Mouse (Mus musculus) intestine, postnatal 0 days (tissue): ENCODE measurements around the gene Ptprh. TPM values are rescaled to one million over a fixed set of nuclear protein-coding genes. Genes with fewer than 3 reads are reported as not detected.
A peak's percentile ranks its signal among the peaks of the same experiment; 100 is the strongest.

Experiments
- ATAC-seq: fragments of 200-750 bp; cut with Nextera tagmentation; 2 replicates; pipeline ENCODE4 v1.8.0; 2017; ENCODE audit warnings: mild to moderate bottlenecking, moderate TSS enrichment, moderate library complexity
- H3K27ac ChIP-seq: fragments of 300-500 bp; sonication (generic); 2 replicates; pipeline ENCODE4 v1.5.1; 2014; ENCODE audit warnings: mild to moderate bottlenecking, low read depth, low read length, moderate library complexity
- H3K27me3 ChIP-seq: fragments of 300-500 bp; sonication (generic); replicated peaks from 2 replicates; pipeline ENCODE4 v1.6.1; 2014; ENCODE audit warnings: low read length, mixed read lengths; ENCODE audit not compliant: control insufficient read depth, insufficient read depth
- H3K36me3 ChIP-seq: fragments of 300-500 bp; sonication (generic); 2 replicates; pipeline ENCODE4 v1.6.1; 2014; ENCODE audit warnings: mild to moderate bottlenecking, moderate library complexity; ENCODE audit not compliant: control insufficient read depth, insufficient read depth
- H3K4me1 ChIP-seq: fragments of 300-500 bp; sonication (generic); replicated peaks from 2 replicates; pipeline ENCODE4 v1.6.1; 2014; ENCODE audit warnings: antibody characterized with exemption, low read length, mixed read lengths; ENCODE audit not compliant: control insufficient read depth, insufficient read depth
- H3K4me2 ChIP-seq: fragments of 300-500 bp; sonication (generic); replicated peaks from 2 replicates; pipeline ENCODE4 v1.6.1; 2014; ENCODE audit warnings: low read depth, mild to moderate bottlenecking, moderate library complexity
- H3K4me3 ChIP-seq: fragments of 300-500 bp; sonication (generic); 2 replicates; pipeline ENCODE4 v1.5.1; 2014; ENCODE audit warnings: low read depth, low read length
- H3K9ac ChIP-seq: fragments of 300-500 bp; sonication (generic); 2 replicates; pipeline ENCODE4 v1.6.1; 2014; ENCODE audit warnings: mild to moderate bottlenecking, low read depth, low read length
- H3K9me3 ChIP-seq: fragments of 300-500 bp; sonication (generic); 2 replicates; pipeline ENCODE4 v1.6.1; 2016; ENCODE audit warnings: mixed run types; ENCODE audit not compliant: control insufficient read depth
- CTCF ChIP-seq: sonication (generic); IDR thresholded peaks from 2 replicates; pipeline ENCODE4 v1.5.1; 2016; ENCODE audit warnings: low read depth, mild to moderate bottlenecking, control low read depth, antibody characterized with exemption, moderate library complexity
- WGBS: fragments of 180-500 bp; shearing (Covaris S2); extraction: QIAGEN DNeasy Blood & Tissue Kit; methylation state at CpG from one replicate; pipeline ENCODE4 v1.1.7; 2014; 5-methylcytosine and 5-hydroxymethylcytosine counted together
- polyA plus RNA-seq: library from polyadenylated mRNA; unstranded; fragments of >200 nt; fragmentation: Nextera tagmentation; extraction: Ambion mirVana; gene quantifications from 2 replicates; pipeline ENCODE4 v1.2.1, GENCODE M21; 2015

Gene Ptprh
- polyA plus RNA-seq, 1 experiment from 2014 or later, result 16.7 TPM

DNA sequence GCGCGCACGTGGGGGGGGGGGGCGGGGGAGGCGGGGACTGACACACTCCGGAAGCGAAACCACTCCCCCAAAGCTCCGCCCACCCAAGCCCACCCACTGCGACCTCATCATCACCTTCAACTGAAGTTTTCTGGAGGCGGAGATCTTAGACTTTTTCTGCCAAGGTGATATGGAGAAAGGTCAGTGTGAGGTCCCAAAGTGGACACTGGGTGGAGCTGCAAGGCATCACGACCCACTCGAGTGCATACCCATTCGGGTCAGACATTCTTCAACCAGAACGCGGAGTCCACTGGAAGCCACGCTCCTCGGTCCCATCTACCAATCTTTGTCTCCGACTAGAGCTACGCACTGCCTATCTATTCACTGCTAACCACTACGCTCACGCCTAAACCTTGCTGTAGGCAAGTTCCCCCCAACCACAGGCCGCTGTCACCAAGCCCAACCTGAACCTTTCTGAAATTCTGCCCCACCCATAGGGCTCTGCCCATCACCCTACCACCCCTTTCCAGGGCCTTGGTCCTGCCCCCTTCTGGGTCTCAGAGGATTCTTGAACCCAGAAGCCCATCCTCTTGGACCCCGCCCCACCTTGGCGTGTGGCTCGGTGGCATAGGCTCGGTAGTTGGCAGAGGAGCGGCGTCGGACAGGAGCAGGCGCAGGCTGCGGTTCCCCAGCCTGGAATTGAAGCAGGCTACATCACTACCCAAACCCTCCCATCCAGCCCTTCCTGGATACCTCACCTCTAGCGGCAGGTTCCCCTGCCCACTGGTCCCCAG, 82.4 kb downstream of the Ptprh start:
- Histone ChIP-seq H3K27ac (no peak overlapping the region), H3K9ac (no peak overlapping the region), H3K4me3 (0 out of 2 replicates have a peak overlapping the region, but pooled peaks have one; percentile 3), H3K36me3 (no peaks in the 10 kb centered on the region), H3K27me3 (0 out of 2 replicates have a peak, but pooled peaks cover 4% of the 10 kb centered on the region), H3K4me1 (no peaks in the 10 kb centered on the region), H3K4me2 (peak overlapping the region; percentile 51), H3K9me3 (no peaks in the 10 kb centered on the region)
- 29% methylated on average over 32 of the region's 32 CpGs for WGBS
- no peak for ATAC-seq
- TF ChIP-seq CTCF, result peak; percentile 29; the same call in 1 of the 2 replicates

DNA sequence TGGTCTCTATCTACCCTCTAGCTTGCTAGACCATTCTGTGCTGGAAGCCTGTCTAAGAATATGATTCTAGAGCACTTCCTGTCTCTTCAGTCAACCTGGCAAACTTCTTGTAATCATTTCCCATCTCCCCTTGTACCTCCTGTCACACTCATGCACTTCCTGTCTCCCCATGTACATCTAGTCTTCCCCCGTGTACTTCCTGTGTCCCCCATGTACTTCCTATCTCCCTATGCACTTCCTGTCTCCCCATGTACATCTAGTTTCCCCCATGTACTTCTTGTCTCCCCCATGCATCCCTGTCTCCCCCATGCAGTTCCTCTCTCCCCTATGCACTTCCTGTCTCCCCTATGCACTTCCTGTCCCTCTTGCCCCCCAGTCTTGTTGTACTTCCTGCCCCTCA, 85.4 kb downstream of the Ptprh start:
- Histone ChIP-seq H3K27ac (no peak overlapping the region), H3K27me3 (0 out of 2 replicates have a peak, but pooled peaks cover 4% of the 10 kb centered on the region), H3K4me2 (no peak overlapping the region), H3K4me3 (no peak overlapping the region), H3K4me1 (no peaks in the 10 kb centered on the region), H3K36me3 (no peaks in the 10 kb centered on the region), H3K9ac (no peak overlapping the region), H3K9me3 (no peaks in the 10 kb centered on the region)
- TF ChIP-seq CTCF, result no peak
- ATAC-seq, result no peak
- WGBS, result 74% methylated on average over 1 of the region's 1 CpGs

DNA sequence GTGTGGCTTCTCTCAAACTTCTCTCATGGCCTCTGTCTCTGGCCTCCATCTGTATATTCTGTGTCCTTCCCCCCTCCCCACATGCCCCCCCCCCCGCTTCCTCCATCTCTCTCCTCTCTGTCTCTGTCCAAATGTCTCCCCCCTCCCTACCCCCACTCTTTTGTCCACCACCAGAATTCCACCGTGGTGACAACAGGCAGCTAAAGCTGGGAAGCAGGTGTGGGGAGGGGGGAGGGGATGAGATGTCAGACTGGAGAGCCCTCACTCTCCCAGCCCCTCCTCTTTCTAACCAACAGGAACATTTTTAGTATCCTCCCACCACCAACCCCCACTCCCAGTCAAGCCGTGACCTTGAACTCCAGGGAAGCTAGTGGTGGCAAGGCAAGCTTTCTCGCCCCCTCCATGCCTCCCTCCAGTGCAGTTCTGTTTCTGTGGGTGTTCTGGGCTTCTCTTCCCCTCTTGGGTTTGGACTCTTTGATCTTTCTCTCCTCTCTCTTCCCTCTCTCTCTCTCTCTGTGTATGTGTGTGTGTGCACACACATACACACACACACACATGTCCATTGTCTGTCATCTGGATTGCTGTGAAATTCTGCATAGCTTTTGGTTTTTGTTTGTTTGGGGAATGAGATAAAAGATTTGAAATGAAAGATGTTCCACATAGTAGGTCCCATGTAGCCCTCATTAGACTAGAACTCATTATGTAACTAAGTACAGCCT, 87.3 kb downstream of the Ptprh start, which contains the start of gene Tnnt1:
Gene Tnnt1 (minus strand): TSS at position 51 of the 719 bp plus-strand sequence.
- 22% methylated on average over 4 of the region's 4 CpGs for WGBS
- H3K9ac ChIP-seq, result no peak within 1 kb of the TSS
- no peak within 1 kb of the TSS for H3K27ac ChIP-seq
- H3K4me1 ChIP-seq, result no peaks in the 10 kb centered on the region
- no peak for ATAC-seq
- no peak for TF ChIP-seq CTCF
- 0 out of 2 replicates have a peak, but pooled peaks cover 4% of the 10 kb centered on the region for H3K27me3 ChIP-seq
- no peak within 1 kb of the TSS for H3K4me2 ChIP-seq
- no peak within 1 kb of the TSS for H3K4me3 ChIP-seq
- H3K36me3 ChIP-seq, result no peaks in the 10 kb centered on the region
- H3K9me3 ChIP-seq, result no peaks in the 10 kb centered on the region

DNA sequence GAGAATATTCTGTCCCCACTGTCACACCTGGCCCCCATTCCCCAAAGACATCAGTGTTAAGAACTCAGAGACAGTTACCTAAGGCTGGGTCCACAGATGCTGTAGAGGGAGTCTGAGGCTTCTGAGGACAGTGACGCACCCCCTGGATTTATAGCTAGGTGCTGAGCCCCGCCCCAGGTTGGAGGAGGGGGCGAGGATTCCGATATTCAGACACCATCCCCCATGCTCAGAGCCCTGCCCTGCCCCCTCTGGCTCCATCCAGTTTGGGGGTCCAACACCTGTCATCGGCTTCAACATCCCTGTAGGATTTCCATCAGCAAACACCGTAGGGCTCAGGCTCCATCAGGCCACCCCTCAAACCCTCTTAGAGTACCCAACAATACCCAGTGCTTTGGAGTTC, 88.0 kb downstream of the Ptprh start:
- Histone ChIP-seq H3K27ac (no peak overlapping the region), H3K9ac (no peak overlapping the region), H3K4me2 (no peak overlapping the region), H3K9me3 (no peaks in the 10 kb centered on the region), H3K4me1 (no peaks in the 10 kb centered on the region), H3K4me3 (no peak overlapping the region), H3K27me3 (0 out of 2 replicates have a peak, but pooled peaks cover 4% of the 10 kb centered on the region), H3K36me3 (no peaks in the 10 kb centered on the region)
- WGBS, result 54% methylated on average over 6 of the region's 6 CpGs
- no peak for ATAC-seq
- TF ChIP-seq CTCF, result no peak

DNA sequence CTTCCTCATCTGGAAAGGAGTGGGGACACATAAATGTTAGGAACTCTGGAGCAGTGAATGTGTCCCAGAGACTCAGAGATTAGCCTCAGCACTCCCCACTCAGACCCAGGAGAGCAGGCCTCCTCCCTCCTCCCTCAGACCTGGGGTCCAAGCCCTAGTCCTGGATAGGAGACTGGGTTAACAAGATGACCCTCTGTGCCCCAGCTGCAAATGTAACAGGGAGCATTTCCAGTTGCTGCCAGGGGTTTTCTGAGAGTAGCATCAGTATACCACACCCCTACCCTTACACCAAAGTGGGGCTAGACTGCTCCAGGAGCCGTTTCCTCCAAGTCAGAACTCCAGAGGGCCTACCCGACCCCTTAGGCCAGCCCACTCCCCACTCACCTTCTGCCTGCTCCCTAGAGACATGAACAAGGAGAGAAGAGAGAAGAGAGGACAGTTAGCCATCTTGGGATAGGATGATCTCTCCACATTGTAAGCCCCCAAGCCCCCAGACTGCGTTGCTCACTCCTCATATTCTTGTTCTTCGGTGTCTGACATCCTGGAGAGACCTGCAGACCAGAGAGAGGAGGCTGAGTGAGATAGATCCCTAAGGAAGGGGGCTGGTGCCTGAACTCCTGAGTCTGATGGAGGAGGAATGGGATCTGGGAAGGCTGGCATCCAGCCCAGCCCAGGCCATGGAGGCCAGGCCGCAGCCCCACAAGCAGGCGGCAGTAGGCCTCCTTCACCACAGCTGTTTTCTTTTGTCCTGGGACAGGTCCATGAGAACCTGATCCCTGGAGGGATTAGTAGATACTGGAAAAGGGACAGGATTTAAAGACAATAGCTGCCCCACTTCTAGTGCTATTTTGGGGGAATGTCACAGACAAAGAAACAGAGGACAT, 89.8 kb downstream of the Ptprh start:
- ATAC-seq, result no peak
- Histone ChIP-seq H3K9me3 (no peaks in the 10 kb centered on the region), H3K4me2 (no peak overlapping the region), H3K4me1 (0 out of 2 replicates have a peak, but pooled peaks cover 4% of the 10 kb centered on the region), H3K4me3 (no peak overlapping the region), H3K36me3 (no peaks in the 10 kb centered on the region), H3K9ac (no peak overlapping the region), H3K27ac (no peak overlapping the region), H3K27me3 (no peaks in the 10 kb centered on the region)
- no peak for TF ChIP-seq CTCF
- 51% methylated on average over 6 of the region's 6 CpGs for WGBS

DNA sequence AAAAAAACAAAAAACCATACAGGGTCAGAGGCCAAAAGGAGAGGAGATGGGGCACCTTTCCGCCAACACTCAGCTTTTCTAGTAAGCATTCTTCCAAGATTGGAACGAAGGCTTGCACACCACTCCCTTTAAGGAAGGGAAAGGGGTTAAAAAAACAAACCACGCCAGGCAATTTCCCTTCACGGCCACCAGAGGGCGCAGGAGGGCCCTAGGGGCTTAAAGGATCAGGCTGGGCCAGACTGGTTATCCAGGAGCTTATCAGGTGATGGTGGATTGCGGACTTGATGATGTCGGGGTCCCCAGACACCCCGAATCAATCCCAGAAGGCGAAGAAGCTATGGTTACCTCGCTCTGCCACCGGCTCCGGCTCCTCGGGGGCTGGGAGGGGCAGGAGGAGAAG, 90.6 kb downstream of the Ptprh start:
- ATAC-seq, result 0 out of 2 replicates have a peak, but pooled peaks have one; percentile 7
- Histone ChIP-seq H3K4me3 (no peak overlapping the region), H3K27ac (no peak overlapping the region), H3K9me3 (no peaks in the 10 kb centered on the region), H3K36me3 (no peaks in the 10 kb centered on the region), H3K27me3 (no peaks in the 10 kb centered on the region), H3K4me1 (0 out of 2 replicates have a peak, but pooled peaks cover 4% of the 10 kb centered on the region), H3K4me2 (no peak overlapping the region), H3K9ac (no peak overlapping the region)
- 31% methylated on average over 13 of the region's 13 CpGs for WGBS
- peak; percentile 92 for TF ChIP-seq CTCF
